ENCODE assay signal across 13 mouse cellular contexts in genomic region chr8:109666616-109667015, GRCm38 (mm10). TPM values are rescaled to one million over a fixed set of nuclear protein-coding genes. Genes with fewer than 3 reads are reported as not detected.
"Had no signal": no experiment of that assay in that cellular context is flagged by ENCODE, and none has a peak within 500 bp of the region (broad histone marks: within the 10 kb centered on the region; RNA-seq: fewer than 3 reads in every experiment).

No protein-coding gene starts in this region.

- DNase-seq: lung, adult 18-20 months; lung, embryonic 14.5 days; lung, postnatal 10 days; lung, postnatal 36 days; retina, postnatal 1 day; right cerebral cortex, adult 18-20 months; right cerebral cortex, postnatal 25 days; right cerebral cortex, postnatal 4 days; spleen, adult 18-20 months; thymus, adult 18-20 months; thymus, postnatal 14 days; thymus, postnatal 36 days had no signal

RNA-seq across cellular contexts. Expression of gene Pkd1l3, which starts 52.3 kb away (rescaled TPM):
- total RNA-seq: monocyte, adult 5-6 weeks had no signal
